Mouse (Mus musculus): Measurements from ENCODE around the gene Trim62.

DNA sequence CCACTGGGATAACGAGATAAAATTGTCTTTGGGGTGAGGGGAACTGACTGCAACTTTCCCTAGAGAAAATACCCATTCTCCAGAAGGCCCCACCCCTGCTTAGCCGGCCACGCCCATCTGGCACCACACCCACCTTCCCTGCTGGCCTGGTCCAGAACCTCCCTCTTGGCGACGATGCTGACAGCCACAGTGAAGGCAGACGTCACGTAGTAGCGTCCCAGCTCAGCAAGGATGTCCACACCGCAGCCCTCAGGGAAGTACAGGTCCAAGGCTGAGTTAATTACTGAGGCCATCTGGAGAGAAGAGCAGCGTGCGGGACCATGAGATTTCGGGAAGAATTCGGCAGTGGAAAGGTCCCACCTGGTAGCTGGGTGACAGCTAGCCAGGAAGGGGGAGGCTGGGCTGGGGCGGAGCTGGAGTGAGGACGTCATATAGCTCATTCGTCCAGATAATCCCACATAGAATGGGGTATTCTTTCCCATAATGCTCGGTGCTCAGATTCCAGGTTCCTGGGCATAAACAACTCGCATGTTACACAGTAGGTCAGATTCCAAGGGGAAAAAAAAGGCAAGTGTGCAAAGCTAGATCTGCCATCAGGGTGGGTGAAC, 64.0 kb downstream of the Trim62 start:
- TF ChIP-seq FOSL1 (IDR thresholded peaks at IDR 0.05; ENCODE audit: insufficient read depth, low read length, poor library complexity, severe bottlenecking): no peak
- no peak for TF ChIP-seq CTCF (IDR thresholded peaks at IDR 0.05; ENCODE audit: control insufficient read depth, insufficient read depth, insufficient read length)
- no peak for TF ChIP-seq USF1 (IDR thresholded peaks at IDR 0.05; ENCODE audit: low read depth)
- no peak for TF ChIP-seq MAX (IDR thresholded peaks at IDR 0.05)
- no peak for TF ChIP-seq CEBPB (IDR thresholded peaks at IDR 0.05; ENCODE audit: low read depth)
- TF ChIP-seq MYOG (IDR thresholded peaks at IDR 0.05; ENCODE audit: control insufficient read depth, extremely low read depth, insufficient read length): no peak
- no peak for TF ChIP-seq MYOD1 (IDR thresholded peaks at IDR 0.05; ENCODE audit: control insufficient read depth, insufficient read length, low read depth)
